Mouse (Mus musculus) left cerebral cortex, postnatal 10 days (tissue): ENCODE results near the gene Olfr961. TPM values are rescaled to one million over a fixed set of nuclear protein-coding genes. Genes with fewer than 3 reads are reported as not detected.

Experiments used
- total RNA-seq, 2 experiments: library from RNA; stranded (reverse); gene quantifications; 2 replicates each; pipeline ENCODE4 v1.2.3; 2021

Olfr961 gene
- total RNA-seq, 2 experiments from 2014 or later = not detected

Other genes starting within 250 kb of the Olfr961 start
- not detected for gene Olfr952, start 217.9 kb upstream of the Olfr961 start, total RNA-seq
- not detected for gene Olfr954, start 188.4 kb upstream of the Olfr961 start, total RNA-seq
- gene Olfr955, start 173.1 kb upstream of the Olfr961 start, total RNA-seq = not detected
- not detected for gene Olfr44, start 151.1 kb upstream of the Olfr961 start, total RNA-seq
- gene Olfr957, start 129.3 kb upstream of the Olfr961 start, total RNA-seq = not detected
- not detected for gene Olfr958, start 91.0 kb upstream of the Olfr961 start, total RNA-seq
- not detected for gene Olfr959, start 69.5 kb upstream of the Olfr961 start, total RNA-seq
- gene AW551984, start 40.7 kb upstream of the Olfr961 start, total RNA-seq = 10 to 100 TPM; 21.0 to 26.1 TPM
- not detected for gene Olfr148, start 34.4 kb upstream of the Olfr961 start, total RNA-seq
- gene Olfr960, start 23.7 kb upstream of the Olfr961 start, total RNA-seq = not detected
- gene Olfr963, start 22.1 kb downstream of the Olfr961 start, total RNA-seq = not detected
- not detected for gene Olfr149, start 62.0 kb downstream of the Olfr961 start, total RNA-seq
- gene Olfr965, start 66.3 kb downstream of the Olfr961 start, total RNA-seq = not detected
- gene Olfr150, start 85.9 kb downstream of the Olfr961 start, total RNA-seq = not detected
- not detected for gene Olfr967, start 101.2 kb downstream of the Olfr961 start, total RNA-seq
- gene Olfr968, start 138.2 kb downstream of the Olfr961 start, total RNA-seq = not detected
- gene Olfr969, start 145.9 kb downstream of the Olfr961 start, total RNA-seq = not detected
- gene Olfr970, start 163.8 kb downstream of the Olfr961 start, total RNA-seq = not detected
- not detected for gene Olfr971, start 191.8 kb downstream of the Olfr961 start, total RNA-seq
- not detected for gene Olfr972, start 221.3 kb downstream of the Olfr961 start, total RNA-seq